Mouse (Mus musculus): ENCODE measurements around the gene Ddx49. TPM values are rescaled to one million over a fixed set of nuclear protein-coding genes. Genes with fewer than 3 reads are reported as not detected.
A peak's percentile ranks its signal among the peaks of the same experiment; 100 is the strongest.

The Ddx49 gene
- polyA plus RNA-seq, 2 experiments: 20.3 to 20.8 TPM

GRCm38 (mm10) chr8:70323716-70324115 is 21.4 kb upstream of the Ddx49 start:
- no peak overlapping the region for H3K4me2 ChIP-seq (ENCODE audit: low read depth)
- H3K4me1 ChIP-seq (replicated peaks; ENCODE audit: control insufficient read depth in 2 of 2, insufficient read depth in 2 of 2, low read length in 1 of 2): peaks cover 8 to 15% of the 10 kb centered on the region in 2 experiments
- WGBS (ENCODE audit: insufficient replicate concordance): 79% methylated on average over 3 of the region's 3 CpGs
- ATAC-seq (ENCODE audit: insufficient read depth) (no peak), DNase-seq (ENCODE audit: low read depth in 3 of 3, low spot score in 3 of 3) (no peak)
- H3K27me3 ChIP-seq (ENCODE audit: control insufficient read depth, insufficient read depth, low read length): no peaks in the 10 kb centered on the region
- H3K9me3 ChIP-seq (ENCODE audit: control insufficient read depth, low read length): no peaks in the 10 kb centered on the region
- no peak overlapping the region for H3K9ac ChIP-seq (replicated peaks)
- H3K27ac ChIP-seq: no peak overlapping the region
- no peaks in the 10 kb centered on the region for H3K36me3 ChIP-seq (replicated peaks; ENCODE audit: control insufficient read depth, insufficient read depth, low read depth)
- no peak overlapping the region for H3K4me3 ChIP-seq (ENCODE audit: insufficient read depth in 1 of 2, low read depth in 2 of 2, low read length in 2 of 2)
- TF ChIP-seq CTCF (IDR thresholded peaks at IDR 0.05; ENCODE audit: low read depth) (peak; percentile 51), EP300 (IDR thresholded peaks at IDR 0.05; ENCODE audit: low read depth) (no peak)

GRCm38 (mm10) chr8:70317872-70318271 is 15.6 kb upstream of the Ddx49 start:
- TF ChIP-seq EP300 (IDR thresholded peaks at IDR 0.05; ENCODE audit: low read depth): no peak
- TF ChIP-seq CTCF (IDR thresholded peaks at IDR 0.05; ENCODE audit: low read depth): no peak
- ATAC-seq (ENCODE audit: insufficient read depth) (no peak), DNase-seq (ENCODE audit: low read depth in 3 of 3, low spot score in 3 of 3) (no peak)
- peaks cover 3% of the 10 kb centered on the region for H3K36me3 ChIP-seq (replicated peaks; ENCODE audit: control insufficient read depth, insufficient read depth, low read depth)
- H3K4me1 ChIP-seq (replicated peaks; ENCODE audit: control insufficient read depth in 2 of 2, insufficient read depth in 2 of 2, low read length in 1 of 2): 0 out of 4 replicates have a peak, but pooled peaks cover 0 to 2% of the 10 kb centered on the region in 2 experiments
- WGBS (ENCODE audit: insufficient replicate concordance): 68% methylated on average over 5 of the region's 5 CpGs
- H3K4me3 ChIP-seq (ENCODE audit: insufficient read depth in 1 of 2, low read depth in 2 of 2, low read length in 2 of 2): no peak overlapping the region
- no peak overlapping the region for H3K4me2 ChIP-seq (ENCODE audit: low read depth)
- H3K9me3 ChIP-seq (ENCODE audit: control insufficient read depth, low read length): no peaks in the 10 kb centered on the region
- H3K9ac ChIP-seq (replicated peaks): no peak overlapping the region
- H3K27ac ChIP-seq: no peak overlapping the region
- H3K27me3 ChIP-seq (ENCODE audit: control insufficient read depth, insufficient read depth, low read length): peaks cover 15% of the 10 kb centered on the region

- no peaks in the 10 kb centered on the region for H3K9me3 ChIP-seq (ENCODE audit: control insufficient read depth, low read length)
- H3K27ac ChIP-seq: no peak overlapping the region
- H3K9ac ChIP-seq (replicated peaks): no peak overlapping the region
- H3K27me3 ChIP-seq (ENCODE audit: control insufficient read depth, insufficient read depth, low read length): peaks cover 15% of the 10 kb centered on the region
- DNase-seq (ENCODE audit: low read depth in 3 of 3, low spot score in 3 of 3) (no peak), ATAC-seq (ENCODE audit: insufficient read depth) (no peak)
- H3K4me2 ChIP-seq (ENCODE audit: low read depth): no peak overlapping the region
- 20% methylated on average over 15 of the region's 15 CpGs for WGBS (ENCODE audit: insufficient replicate concordance)
- no peak for TF ChIP-seq CTCF (IDR thresholded peaks at IDR 0.05; ENCODE audit: low read depth)
- TF ChIP-seq EP300 (IDR thresholded peaks at IDR 0.05; ENCODE audit: low read depth): no peak
- peaks cover 3% of the 10 kb centered on the region for H3K36me3 ChIP-seq (replicated peaks; ENCODE audit: control insufficient read depth, insufficient read depth, low read depth)
- 0 out of 4 replicates have a peak, but pooled peaks cover 0 to 2% of the 10 kb centered on the region in 2 experiments for H3K4me1 ChIP-seq (replicated peaks; ENCODE audit: control insufficient read depth in 2 of 2, insufficient read depth in 2 of 2, low read length in 1 of 2)
- H3K4me3 ChIP-seq (ENCODE audit: insufficient read depth in 1 of 2, low read depth in 2 of 2, low read length in 2 of 2): no peak overlapping the region
These were observed 14.5 kb upstream of the Ddx49 start for GRCm38 (mm10) chr8:70316511-70317504.

DNA sequence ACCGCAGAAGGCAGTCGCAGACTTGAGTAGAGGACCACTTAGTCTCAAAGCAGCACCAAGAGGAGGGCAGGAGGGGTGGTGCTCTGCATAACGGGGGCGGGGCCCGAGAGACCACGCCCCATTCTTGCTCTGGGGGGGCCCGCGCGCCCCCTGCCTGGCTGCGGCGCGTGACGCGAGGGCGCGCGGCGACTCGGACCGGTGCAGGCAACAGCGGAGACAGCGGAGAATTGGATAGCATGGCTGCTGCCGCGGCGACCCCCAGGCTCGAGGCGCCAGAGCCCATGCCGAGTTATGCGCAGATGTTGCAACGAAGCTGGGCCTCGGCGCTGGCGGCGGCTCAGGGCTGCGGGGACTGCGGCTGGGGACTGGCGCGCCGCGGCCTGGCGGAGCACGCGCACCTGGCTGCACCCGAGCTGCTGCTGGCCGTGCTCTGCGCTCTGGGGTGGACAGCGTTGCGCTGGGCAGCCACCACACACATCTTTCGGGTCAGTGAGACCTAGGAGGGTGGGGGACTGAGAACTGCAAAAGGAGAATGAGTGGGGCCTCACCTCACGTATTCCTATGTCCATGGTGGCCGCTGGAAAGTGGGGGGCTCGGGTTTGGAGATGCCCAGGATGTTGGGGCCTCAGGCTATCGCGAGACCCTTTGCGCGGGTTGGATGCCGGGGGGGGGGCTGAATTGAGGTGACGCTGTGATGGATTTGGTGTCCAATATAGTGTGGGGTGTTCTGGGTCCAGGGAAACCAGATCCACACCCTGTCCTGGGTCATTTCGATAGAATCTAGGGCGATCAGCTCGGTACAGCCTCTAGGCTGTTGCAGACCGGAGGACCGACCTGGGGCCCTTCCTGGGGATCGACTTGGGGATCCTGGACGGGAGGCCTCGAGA is 13.6 kb upstream of the Ddx49 start, which contains the start of gene Cers1:
Gene Cers1, plus strand, starts transcription at position 152 of the 887 bp plus-strand sequence.
- H3K36me3 ChIP-seq (replicated peaks; ENCODE audit: control insufficient read depth, insufficient read depth, low read depth): peaks cover 6% of the 10 kb centered on the region
- peak within 1 kb of the TSS; percentile 67 for H3K4me2 ChIP-seq (ENCODE audit: low read depth)
- peaks cover 15% of the 10 kb centered on the region for H3K27me3 ChIP-seq (ENCODE audit: control insufficient read depth, insufficient read depth, low read length)
- H3K27ac ChIP-seq: no peak within 1 kb of the TSS
- no peak for TF ChIP-seq EP300 (IDR thresholded peaks at IDR 0.05; ENCODE audit: low read depth)
- TF ChIP-seq CTCF (IDR thresholded peaks at IDR 0.05; ENCODE audit: low read depth): no peak
- peak within 1 kb of the TSS; percentile 37 to 51 for H3K4me3 ChIP-seq (ENCODE audit: insufficient read depth in 1 of 2, low read depth in 2 of 2, low read length in 2 of 2)
- 4% methylated on average over 66 of the region's 66 CpGs for WGBS (ENCODE audit: insufficient replicate concordance)
- DNase-seq (ENCODE audit: low read depth in 3 of 3, low spot score in 3 of 3) (no peak), ATAC-seq (ENCODE audit: insufficient read depth) (peak; percentile 47; the same call in 1 of the 2 replicates)
- H3K9ac ChIP-seq (replicated peaks): no peak within 1 kb of the TSS
- H3K9me3 ChIP-seq (ENCODE audit: control insufficient read depth, low read length): no peaks in the 10 kb centered on the region
- 0 out of 4 replicates have a peak, but pooled peaks cover 0 to 2% of the 10 kb centered on the region in 2 experiments for H3K4me1 ChIP-seq (replicated peaks; ENCODE audit: control insufficient read depth in 2 of 2, insufficient read depth in 2 of 2, low read length in 1 of 2)
